Mouse (Mus musculus) neural tube, embryonic 12.5 days (tissue): Measurements from ENCODE around the gene Cabp1. TPM values are rescaled to one million over a fixed set of nuclear protein-coding genes. Genes with fewer than 3 reads are reported as not detected.

Source experiments
- ATAC-seq: fragments of 200-750 bp; cut with Nextera tagmentation; 2 replicates; pipeline ENCODE4 v1.8.0; 2017; ENCODE audit warnings: low read depth, mild to moderate bottlenecking, moderate TSS enrichment, moderate library complexity; ENCODE audit not compliant: low FRiP score
- H3K27ac ChIP-seq: fragments of 300-500 bp; sonication (generic); 2 replicates; pipeline ENCODE4 v1.5.1; 2016
- H3K27me3 ChIP-seq: fragments of 300-500 bp; sonication (generic); replicated peaks from 2 replicates; pipeline ENCODE4 v1.6.1; 2016; ENCODE audit warnings: mild to moderate bottlenecking
- H3K36me3 ChIP-seq: fragments of 300-500 bp; sonication (generic); 2 replicates; pipeline ENCODE4 v1.6.1; 2016; ENCODE audit warnings: mild to moderate bottlenecking
- H3K4me1 ChIP-seq: fragments of 300-500 bp; sonication (generic); 2 replicates; pipeline ENCODE4 v1.6.1; 2016
- H3K4me2 ChIP-seq: fragments of 300-500 bp; sonication (generic); replicated peaks from 2 replicates; pipeline ENCODE4 v1.6.1; 2016; ENCODE audit warnings: mild to moderate bottlenecking
- H3K4me3 ChIP-seq: fragments of 300-500 bp; sonication (generic); 2 replicates; pipeline ENCODE4 v1.5.1; 2016
- H3K9ac ChIP-seq: fragments of 300-500 bp; sonication (generic); 2 replicates; pipeline ENCODE4 v1.6.1; 2016; ENCODE audit warnings: mild to moderate bottlenecking
- H3K9me3 ChIP-seq: fragments of 300-500 bp; sonication (generic); 2 replicates; pipeline ENCODE4 v1.6.1; 2016; ENCODE audit warnings: mild to moderate bottlenecking
- WGBS: fragments of 180-500 bp; shearing (Covaris S2); methylation state at CpG from one replicate; pipeline ENCODE4 v1.1.7; 2016; 5-methylcytosine and 5-hydroxymethylcytosine counted together
- polyA plus RNA-seq: library from polyadenylated mRNA; unstranded; fragments of >200 nt; fragmentation: Nextera tagmentation; extraction: Ambion mirVana; gene quantifications from 2 replicates; pipeline ENCODE4 v1.2.1, GENCODE M21; 2016

Cabp1 gene
- polyA plus RNA-seq, 1 experiment from 2014 or later: 24.6 TPM

DNA sequence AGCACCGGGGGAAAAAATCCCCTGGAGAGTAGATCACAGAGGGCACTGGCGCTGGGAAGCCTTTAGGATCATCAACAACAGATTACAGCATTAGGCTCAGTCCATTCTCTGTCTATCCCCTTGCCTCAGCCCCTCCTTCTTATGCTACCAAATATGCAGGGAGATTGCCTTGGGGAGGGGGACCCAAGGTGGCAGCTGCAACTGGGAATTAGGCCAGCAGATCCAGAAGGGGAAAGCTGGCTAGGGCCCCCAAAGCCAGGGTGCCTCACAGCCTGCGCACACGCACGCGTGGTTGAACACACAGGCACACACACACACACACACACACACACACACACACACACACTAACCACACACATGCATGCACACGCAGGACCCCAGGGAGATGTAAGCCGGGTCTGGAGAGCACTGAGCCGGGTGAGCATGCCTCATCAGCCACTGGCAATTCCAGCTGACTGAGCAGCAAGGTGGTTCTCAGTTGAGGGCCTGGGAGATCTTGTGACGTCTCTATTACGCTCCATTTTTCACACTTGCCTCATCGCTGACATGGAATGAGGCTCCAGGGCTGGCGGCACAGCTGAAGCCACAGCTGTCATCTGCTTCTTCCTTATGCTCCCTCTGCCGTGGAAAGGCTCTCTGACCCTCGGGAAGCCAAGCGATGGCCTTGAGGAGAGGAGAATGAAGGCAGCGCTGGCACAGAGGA is 7.7 kb downstream of the Cabp1 start:
- ATAC-seq: peak; percentile 67
- peak overlapping the region; percentile 41 for H3K4me2 ChIP-seq
- no peaks in the 10 kb centered on the region for H3K9me3 ChIP-seq
- H3K27ac ChIP-seq: peak overlapping the region; percentile 38; the same call in 1 of the 2 replicates
- 39% methylated on average over 17 of the region's 17 CpGs for WGBS
- H3K4me3 ChIP-seq: no peak overlapping the region
- peaks cover 43% of the 10 kb centered on the region for H3K4me1 ChIP-seq
- H3K9ac ChIP-seq: 0 out of 2 replicates have a peak overlapping the region, but pooled peaks have one; percentile 26
- H3K27me3 ChIP-seq: peaks cover 17% of the 10 kb centered on the region
- no peaks in the 10 kb centered on the region for H3K36me3 ChIP-seq

GRCm38 (mm10) chr5:115184726-115185125 is 9.5 kb downstream of the Cabp1 start:
- peaks cover 33% of the 10 kb centered on the region for H3K4me1 ChIP-seq
- peak overlapping the region; percentile 1; the same call in 1 of the 2 replicates for H3K9ac ChIP-seq
- ATAC-seq: no peak
- H3K36me3 ChIP-seq: no peaks in the 10 kb centered on the region
- no peak overlapping the region for H3K4me3 ChIP-seq
- no peak overlapping the region for H3K27ac ChIP-seq
- 22% methylated on average over 15 of the region's 15 CpGs for WGBS
- no peaks in the 10 kb centered on the region for H3K9me3 ChIP-seq
- H3K27me3 ChIP-seq: peaks cover 1% of the 10 kb centered on the region; the same call in 1 of the 2 replicates
- H3K4me2 ChIP-seq: peak overlapping the region; percentile 41

GRCm38 (mm10) chr5:115183482-115183881 is 10.7 kb downstream of the Cabp1 start:
- H3K27me3 ChIP-seq: no peaks in the 10 kb centered on the region
- H3K27ac ChIP-seq: no peak overlapping the region
- no peaks in the 10 kb centered on the region for H3K36me3 ChIP-seq
- no peak overlapping the region for H3K9ac ChIP-seq
- H3K9me3 ChIP-seq: no peaks in the 10 kb centered on the region
- 87% methylated on average over 10 of the region's 10 CpGs for WGBS
- ATAC-seq: no peak
- H3K4me2 ChIP-seq: no peak overlapping the region
- H3K4me3 ChIP-seq: no peak overlapping the region
- H3K4me1 ChIP-seq: peaks cover 33% of the 10 kb centered on the region

DNA sequence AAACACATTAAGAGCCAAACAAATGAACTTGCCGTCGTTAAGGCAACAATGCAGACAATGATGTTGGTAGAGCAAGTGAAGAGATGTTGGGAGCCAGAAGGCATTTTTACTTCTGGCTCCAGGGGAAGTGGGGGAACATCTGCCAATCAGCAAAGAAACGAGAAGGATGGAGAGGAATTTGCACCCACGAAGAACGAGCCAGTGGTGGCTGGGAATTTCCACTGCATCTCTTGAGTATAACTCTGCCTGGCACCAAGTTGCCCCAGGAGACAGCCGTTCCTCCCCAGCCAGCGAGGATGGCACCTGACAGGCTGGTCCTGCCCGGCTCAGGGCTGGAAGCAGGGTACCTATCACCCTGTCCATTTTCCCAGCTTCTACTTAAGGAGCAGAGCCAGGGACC is 11.3 kb downstream of the Cabp1 start:
- no peaks in the 10 kb centered on the region for H3K36me3 ChIP-seq
- H3K4me3 ChIP-seq: no peak overlapping the region
- H3K27ac ChIP-seq: no peak overlapping the region
- H3K4me2 ChIP-seq: no peak overlapping the region
- H3K27me3 ChIP-seq: no peaks in the 10 kb centered on the region
- no peaks in the 10 kb centered on the region for H3K9me3 ChIP-seq
- 77% methylated on average over 8 of the region's 8 CpGs for WGBS
- ATAC-seq: no peak
- peaks cover 33% of the 10 kb centered on the region for H3K4me1 ChIP-seq
- H3K9ac ChIP-seq: no peak overlapping the region

GRCm38 (mm10) chr5:115181248-115181940 is 12.8 kb downstream of the Cabp1 start:
- Histone ChIP-seq H3K27me3 (no peaks in the 10 kb centered on the region), H3K4me1 (peaks cover 19% of the 10 kb centered on the region), H3K4me2 (no peak overlapping the region), H3K4me3 (no peak overlapping the region), H3K9me3 (no peaks in the 10 kb centered on the region), H3K9ac (no peak overlapping the region), H3K27ac (no peak overlapping the region), H3K36me3 (no peaks in the 10 kb centered on the region)
- no peak for ATAC-seq
- 84% methylated on average over 13 of the region's 13 CpGs for WGBS

DNA sequence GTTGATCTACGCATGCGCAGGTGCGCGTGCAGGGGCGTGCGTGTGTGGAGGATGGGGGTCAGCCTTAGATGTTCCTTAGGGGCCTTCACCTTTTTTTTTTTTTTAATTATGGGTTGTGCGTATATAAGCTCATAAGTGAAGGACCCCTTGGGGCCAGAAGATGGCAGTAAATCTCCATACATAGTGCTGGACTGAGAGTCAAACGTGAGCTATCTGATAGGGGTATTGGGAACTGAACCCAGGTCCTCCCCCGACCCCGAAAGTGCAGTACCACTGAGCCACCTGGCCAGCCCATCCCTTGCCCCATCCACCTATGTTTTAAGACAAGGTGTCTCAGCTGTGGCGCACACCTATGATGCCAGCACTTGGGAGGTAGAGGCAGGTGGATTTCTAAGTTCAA is 14.6 kb downstream of the Cabp1 start:
- Histone ChIP-seq H3K4me2 (no peak overlapping the region), H3K4me3 (no peak overlapping the region), H3K4me1 (peaks cover 10% of the 10 kb centered on the region; the same call in 1 of the 2 replicates), H3K27ac (no peak overlapping the region), H3K9me3 (no peaks in the 10 kb centered on the region), H3K27me3 (no peaks in the 10 kb centered on the region), H3K36me3 (no peaks in the 10 kb centered on the region), H3K9ac (no peak overlapping the region)
- no peak for ATAC-seq
- WGBS: 93% methylated on average over 11 of the region's 11 CpGs

GRCm38 (mm10) chr5:115177866-115178265 is 16.3 kb downstream of the Cabp1 start:
- no peak overlapping the region for H3K4me3 ChIP-seq
- H3K4me1 ChIP-seq: peaks cover 3% of the 10 kb centered on the region; the same call in 1 of the 2 replicates
- no peak for ATAC-seq
- H3K4me2 ChIP-seq: no peak overlapping the region
- no peaks in the 10 kb centered on the region for H3K27me3 ChIP-seq
- no peak overlapping the region for H3K9ac ChIP-seq
- 82% methylated on average over 6 of the region's 6 CpGs for WGBS
- no peaks in the 10 kb centered on the region for H3K9me3 ChIP-seq
- no peaks in the 10 kb centered on the region for H3K36me3 ChIP-seq
- H3K27ac ChIP-seq: no peak overlapping the region

DNA sequence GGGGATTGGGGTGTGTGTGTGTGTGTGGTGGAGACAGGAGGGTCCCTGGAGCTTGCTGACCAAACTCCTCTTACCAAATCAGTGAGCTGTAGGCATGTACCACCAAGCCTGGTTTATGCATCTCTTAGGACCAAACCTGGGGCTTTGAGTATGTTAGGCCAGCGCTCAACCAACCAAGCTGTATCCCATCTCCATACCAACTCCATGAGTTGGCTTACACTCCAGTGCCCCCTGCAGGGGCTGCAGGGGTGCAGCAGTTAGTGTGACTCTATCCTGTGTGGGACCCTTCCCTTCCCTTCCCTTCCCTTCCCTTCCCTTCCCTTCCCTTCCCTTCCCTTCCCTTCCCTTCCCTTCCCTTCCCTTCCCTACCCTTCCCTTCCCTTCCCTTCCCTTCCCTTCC is 19.6 kb downstream of the Cabp1 start:
- WGBS: 89% methylated on average over 1 of the region's 1 CpGs
- no peaks in the 10 kb centered on the region for H3K4me1 ChIP-seq

GRCm38 (mm10) chr5:115170150-115170549 is 24.0 kb downstream of the Cabp1 start:
- H3K27me3 ChIP-seq: no peaks in the 10 kb centered on the region
- peaks cover 13% of the 10 kb centered on the region for H3K36me3 ChIP-seq
- peaks cover 4% of the 10 kb centered on the region; the same call in 1 of the 2 replicates for H3K4me1 ChIP-seq
- no peak overlapping the region for H3K4me3 ChIP-seq
- no peak overlapping the region for H3K27ac ChIP-seq
- H3K9ac ChIP-seq: no peak overlapping the region
- no peaks in the 10 kb centered on the region for H3K9me3 ChIP-seq
- no peak for ATAC-seq
- WGBS: 88% methylated on average over 8 of the region's 8 CpGs
- no peak overlapping the region for H3K4me2 ChIP-seq

More for the DNA sequence above, 19.6 kb downstream of the Cabp1 start:
- Histone ChIP-seq H3K9ac (no peak overlapping the region), H3K4me2 (no peak overlapping the region), H3K36me3 (peaks cover 13% of the 10 kb centered on the region), H3K27me3 (no peaks in the 10 kb centered on the region), H3K9me3 (no peaks in the 10 kb centered on the region), H3K4me3 (no peak overlapping the region), H3K27ac (no peak overlapping the region)
- ATAC-seq: no peak

DNA sequence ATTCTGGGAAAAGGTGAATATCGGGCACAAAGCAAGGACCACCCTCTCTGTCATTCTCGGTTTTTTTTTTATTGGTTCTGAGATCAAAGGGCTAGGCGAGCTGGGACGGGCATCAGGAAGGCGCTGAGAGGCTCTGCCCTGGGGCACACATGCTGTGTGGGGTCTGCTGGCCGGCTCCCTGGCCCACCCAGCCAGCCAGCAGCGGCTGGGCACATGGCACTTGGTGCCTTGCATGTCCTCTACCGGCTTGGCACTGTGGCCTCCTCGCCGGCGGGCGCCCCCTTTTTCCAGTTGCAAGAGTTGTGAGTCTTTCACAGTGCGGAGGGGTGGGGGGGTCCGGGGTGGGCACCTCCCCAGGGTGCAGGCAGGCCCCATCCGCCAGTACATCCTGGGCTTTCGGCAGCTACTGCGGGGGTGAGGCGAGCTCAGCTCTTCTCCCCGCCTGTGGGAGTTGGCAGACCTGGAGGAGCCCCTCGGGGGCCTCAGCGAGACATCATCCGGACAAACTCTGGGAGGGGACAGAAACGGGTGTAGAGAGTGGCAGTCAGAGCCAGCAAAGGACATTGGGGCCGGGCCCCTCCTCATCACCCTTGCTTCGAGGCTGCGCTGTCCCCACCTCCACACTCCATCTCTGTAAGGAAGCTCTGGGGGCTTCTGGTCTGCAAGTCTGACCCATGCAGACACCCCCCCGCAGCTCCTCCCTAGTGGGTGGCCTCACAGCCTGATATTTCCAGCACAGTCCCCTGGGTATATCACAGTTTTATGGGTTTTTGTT is 25.4 kb downstream of the Cabp1 start:
- ATAC-seq: no peak
- no peaks in the 10 kb centered on the region for H3K9me3 ChIP-seq
- H3K9ac ChIP-seq: 0 out of 2 replicates have a peak overlapping the region, but pooled peaks have one; percentile 8
- 33% methylated on average over 27 of the region's 27 CpGs for WGBS
- no peak overlapping the region; the same call in 1 of the 2 replicates for H3K4me2 ChIP-seq
- H3K27ac ChIP-seq: no peak overlapping the region
- H3K27me3 ChIP-seq: no peaks in the 10 kb centered on the region
- no peak overlapping the region for H3K4me3 ChIP-seq
- peaks cover 13% of the 10 kb centered on the region for H3K36me3 ChIP-seq
- H3K4me1 ChIP-seq: peaks cover 4% of the 10 kb centered on the region; the same call in 1 of the 2 replicates

DNA sequence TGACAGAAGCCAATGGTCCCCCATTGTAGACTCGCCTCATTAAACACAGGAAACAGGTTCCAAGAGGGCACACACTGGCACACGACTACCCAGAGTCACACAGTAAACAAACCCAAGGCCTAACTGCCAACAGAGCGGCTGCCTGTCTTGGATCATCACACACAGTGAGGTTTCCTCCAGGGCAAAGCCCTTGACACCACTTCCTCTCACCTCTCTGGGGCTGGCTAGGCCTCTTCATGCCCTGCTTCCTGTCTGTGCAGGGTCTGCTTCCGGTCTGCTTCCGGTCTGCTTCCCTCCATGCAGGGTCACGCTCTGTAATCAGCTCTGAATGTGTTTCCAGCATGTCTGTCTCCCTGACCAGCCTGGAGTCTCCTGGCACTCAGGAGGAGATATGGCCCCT is 26.8 kb downstream of the Cabp1 start:
- Histone ChIP-seq H3K36me3 (peaks cover 11% of the 10 kb centered on the region), H3K4me1 (peaks cover 4% of the 10 kb centered on the region; the same call in 1 of the 2 replicates), H3K4me3 (no peak overlapping the region), H3K27ac (no peak overlapping the region), H3K4me2 (no peak overlapping the region), H3K9ac (no peak overlapping the region), H3K27me3 (no peaks in the 10 kb centered on the region), H3K9me3 (no peaks in the 10 kb centered on the region)
- ATAC-seq: no peak
- WGBS: 71% methylated on average over 6 of the region's 6 CpGs

DNA sequence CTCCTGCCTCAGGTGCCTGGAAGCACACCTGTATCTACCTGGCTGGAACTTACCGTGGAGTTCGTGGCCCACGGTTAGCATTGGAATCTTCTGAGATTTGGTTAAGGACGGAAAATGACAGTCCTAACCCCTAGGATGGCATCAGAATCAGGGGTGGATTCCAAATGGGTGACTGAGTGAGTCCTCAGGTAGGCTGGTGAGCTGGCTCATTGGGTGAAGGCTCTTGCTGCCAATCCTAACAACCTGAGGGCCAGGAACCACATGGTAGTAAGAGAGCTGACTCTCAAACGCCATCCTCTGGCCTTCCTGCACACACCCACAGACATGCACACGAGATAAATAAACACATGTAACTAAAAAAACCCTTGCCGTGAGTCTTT is 27.4 kb downstream of the Cabp1 start:
- Histone ChIP-seq H3K4me3 (no peak overlapping the region), H3K4me2 (no peak overlapping the region), H3K9me3 (no peaks in the 10 kb centered on the region), H3K9ac (no peak overlapping the region), H3K4me1 (peaks cover 4% of the 10 kb centered on the region; the same call in 1 of the 2 replicates), H3K36me3 (peaks cover 5% of the 10 kb centered on the region), H3K27me3 (no peaks in the 10 kb centered on the region), H3K27ac (no peak overlapping the region)
- no peak for ATAC-seq
- 83% methylated on average over 7 of the region's 7 CpGs for WGBS
